Mouse (Mus musculus) heart, adult 2 months (tissue): Measurements from ENCODE around the gene Lima1. TPM values are rescaled to one million over a fixed set of nuclear protein-coding genes. Genes with fewer than 3 reads are reported as not detected.

ENCODE experiments used
- DNase-seq, 2 experiments: peaks; one replicate each; pipeline ENCODE4 v3.0.0; 2021
- H3K27ac ChIP-seq: fragments of 200-600 bp; 2 replicates; pipeline ENCODE4 v1.8.1; 2022
- H3K27me3 ChIP-seq: fragments of 200-500 bp; 2 replicates; pipeline ENCODE4 v1.6.1; 2012; ENCODE audit warnings: mild to moderate bottlenecking, low read length, inconsistent platforms, mixed read lengths; ENCODE audit not compliant: control insufficient read depth, insufficient read depth
- H3K36me3 ChIP-seq: fragments of 200-500 bp; 2 replicates; pipeline ENCODE4 v1.6.1; 2012; ENCODE audit warnings: low read length, inconsistent platforms; ENCODE audit not compliant: control insufficient read depth, insufficient read depth
- H3K4me1 ChIP-seq: fragments of 200-500 bp; 2 replicates; pipeline ENCODE4 v1.6.1; 2011; ENCODE audit warnings: low read length; ENCODE audit not compliant: control insufficient read depth, insufficient read depth
- H3K4me3 ChIP-seq: fragments of 200-600 bp; 2 replicates; pipeline ENCODE4 v1.8.1; 2022
- H3K79me2 ChIP-seq: fragments of 200-500 bp; replicated peaks from 2 replicates; pipeline ENCODE4 v1.6.1; 2012; ENCODE audit warnings: mild to moderate bottlenecking, inconsistent platforms, low read length, moderate library complexity, mixed read lengths; ENCODE audit not compliant: control insufficient read depth, insufficient read depth
- H3K9ac ChIP-seq: fragments of 200-500 bp; 2 replicates; pipeline ENCODE4 v1.6.1; 2012; ENCODE audit warnings: low read depth, mild to moderate bottlenecking, control low read depth, inconsistent platforms, low read length, mixed read lengths
- CTCF ChIP-seq: fragments of 200-600 bp; IDR thresholded peaks from 2 replicates; pipeline ENCODE4 v1.8.1; 2022; ENCODE audit warnings: antibody characterized with exemption, mild to moderate bottlenecking, moderate library complexity
- EP300 ChIP-seq: fragments of 200-500 bp; IDR thresholded peaks from 2 replicates; pipeline ENCODE4 v1.6.1; 2011; ENCODE audit warnings: low read depth, low read length, control low read depth; ENCODE audit not compliant: insufficient read depth
- POLR2A ChIP-seq: fragments of 200-500 bp; IDR thresholded peaks from 2 replicates; pipeline ENCODE4 v1.6.1; 2011; ENCODE audit warnings: mild to moderate bottlenecking, low read depth, low read length, control low read depth; ENCODE audit not compliant: insufficient read depth
- WGBS: fragments of 180-500 bp; shearing (Covaris S2); methylation state at CpG from one replicate; pipeline ENCODE4 v1.1.7; 2018; 5-methylcytosine and 5-hydroxymethylcytosine counted together
- intact Hi-C: fragments of 180-260 bp; cut with DNase I; formaldehyde crosslinking; loops from one replicate; pipeline ENCODE4 v1.15.1; 2025
- polyA plus RNA-seq: library from polyadenylated mRNA; depleted of rRNA; stranded (reverse); fragments of >200 nt; gene quantifications from 2 replicates; pipeline ENCODE4 v1.2.3, GENCODE M21; 2012
- total RNA-seq, 2 experiments: library from RNA; stranded (reverse); gene quantifications; 2 replicates each; pipeline ENCODE4 v1.2.3; 2021

Gene Lima1
- total and polyA plus RNA-seq, 3 experiments, result 8.8 to 16.7 (median 15.7) TPM

DNA sequence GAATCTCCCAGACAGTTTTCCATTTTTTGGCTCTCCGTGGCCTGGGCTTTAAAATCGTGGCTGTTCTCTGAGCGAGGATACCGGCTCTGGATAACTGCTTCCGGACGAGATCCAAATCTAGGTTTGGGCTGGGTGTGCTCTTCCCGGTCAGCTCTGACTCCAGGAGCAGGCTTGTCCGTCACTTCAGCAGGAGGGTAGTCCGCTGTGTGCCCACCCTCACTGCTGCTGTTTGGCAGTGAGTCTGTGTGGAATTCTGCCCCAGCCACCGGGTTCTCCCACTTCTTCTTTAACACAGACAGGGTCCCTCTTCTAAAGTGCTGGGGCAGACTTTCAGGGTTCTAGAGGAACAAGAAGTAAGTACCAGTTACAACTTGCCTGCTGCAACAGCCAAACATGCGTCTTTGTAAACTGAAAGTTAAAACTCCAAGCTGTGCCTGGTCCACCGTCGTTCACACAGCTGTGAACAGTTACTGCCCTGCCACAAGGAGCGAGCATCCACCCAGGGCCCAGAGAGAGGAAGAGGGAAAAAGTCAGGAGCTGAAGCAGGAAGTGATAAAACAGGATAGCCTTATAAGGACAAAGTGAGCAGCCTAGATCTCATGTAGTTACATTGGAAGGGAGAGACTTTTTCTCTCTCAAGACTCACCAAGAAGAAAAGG is 55.5 kb downstream of the Lima1 start:
- Histone ChIP-seq H3K27ac (peak overlapping the region; percentile 94), H3K79me2 (peaks cover 10% of the 10 kb centered on the region), H3K9ac (peak overlapping the region; percentile 87), H3K4me1 (peaks cover 5% of the 10 kb centered on the region), H3K4me3 (peak overlapping the region; percentile 61), H3K27me3 (no peaks in the 10 kb centered on the region), H3K36me3 (peaks cover 7% of the 10 kb centered on the region; the same call in 1 of the 2 replicates)
- intact Hi-C loops, result no loop called here
- peak; percentile 77 to 78 for DNase-seq
- 5% methylated on average over 14 of the region's 14 CpGs for WGBS
- peak; percentile 96 for TF ChIP-seq POLR2A
- TF ChIP-seq CTCF, result peak; percentile 27
- TF ChIP-seq EP300, result 0 out of 2 replicates have a peak, but pooled peaks have one; percentile 57

DNA sequence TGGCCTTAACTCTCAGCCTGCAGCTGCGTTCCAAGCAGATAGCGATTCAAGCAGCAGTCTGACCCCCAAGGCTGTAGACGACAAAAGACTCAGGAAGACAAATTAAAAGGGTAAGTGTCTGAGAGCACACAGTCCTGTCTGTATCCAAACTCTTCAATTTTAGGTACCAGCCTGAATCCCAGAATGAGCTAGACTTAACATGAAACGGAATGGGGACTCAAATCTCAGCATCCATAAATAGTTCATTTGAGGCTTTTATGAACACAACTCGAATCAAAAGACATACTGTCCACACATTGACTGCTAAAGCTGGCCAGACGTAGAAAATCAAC is 56.2 kb downstream of the Lima1 start:
- intact Hi-C loops, result no loop called here
- peak overlapping the region; percentile 61 for H3K4me3 ChIP-seq
- WGBS, result 13% methylated on average over 6 of the region's 6 CpGs
- H3K79me2 ChIP-seq, result peaks cover 10% of the 10 kb centered on the region
- DNase-seq, result no peak
- H3K9ac ChIP-seq, result peak overlapping the region; percentile 87
- peak overlapping the region; percentile 94 for H3K27ac ChIP-seq
- TF ChIP-seq CTCF (no peak), EP300 (no peak), POLR2A (no peak)
- H3K36me3 ChIP-seq, result peaks cover 7% of the 10 kb centered on the region; the same call in 1 of the 2 replicates
- H3K4me1 ChIP-seq, result peaks cover 5% of the 10 kb centered on the region
- H3K27me3 ChIP-seq, result no peaks in the 10 kb centered on the region

DNA sequence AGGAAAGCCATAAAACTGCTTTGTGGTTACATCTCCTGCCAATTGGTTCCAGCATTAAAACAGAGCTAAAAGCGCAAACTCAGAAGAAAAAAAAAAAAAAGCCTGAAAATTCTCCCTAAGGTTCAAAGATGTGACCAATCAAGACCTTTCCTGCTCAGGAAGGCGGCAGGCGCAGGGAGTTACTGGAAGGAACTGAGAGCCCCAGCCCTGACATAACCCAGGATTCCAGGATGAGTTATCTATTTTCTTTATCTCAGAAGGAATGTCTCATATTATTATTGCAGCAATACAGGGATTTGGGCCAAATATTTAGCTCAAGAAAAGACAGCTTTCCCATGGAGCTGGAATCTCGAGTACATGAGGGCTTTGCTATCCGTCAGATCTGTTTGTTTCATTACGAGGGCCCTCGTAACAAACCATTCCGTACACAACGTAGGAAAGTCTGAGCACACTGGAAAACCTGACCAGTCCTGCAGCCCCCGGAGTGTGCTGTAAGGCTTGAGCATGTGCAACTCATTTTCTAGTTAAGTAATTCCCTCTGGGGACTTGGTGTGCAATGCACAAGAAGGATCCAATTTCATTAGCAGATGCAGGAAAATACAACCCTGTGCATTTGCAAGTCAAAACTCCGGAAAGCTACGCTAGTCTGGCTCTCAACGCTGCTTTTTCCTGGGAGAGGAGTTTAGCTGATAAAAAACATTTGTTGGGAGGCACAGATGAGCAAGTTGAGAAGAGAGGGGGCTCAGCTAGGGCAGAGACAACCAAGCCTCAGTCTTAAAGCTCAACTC is 56.7 kb downstream of the Lima1 start:
- Histone ChIP-seq H3K9ac (peak overlapping the region; percentile 87), H3K36me3 (peaks cover 7% of the 10 kb centered on the region; the same call in 1 of the 2 replicates), H3K79me2 (peaks cover 10% of the 10 kb centered on the region), H3K4me3 (peak overlapping the region; percentile 61), H3K4me1 (peaks cover 5% of the 10 kb centered on the region), H3K27ac (peak overlapping the region; percentile 94), H3K27me3 (no peaks in the 10 kb centered on the region)
- 16% methylated on average over 13 of the region's 13 CpGs for WGBS
- peak; percentile 66 to 71 for DNase-seq
- TF ChIP-seq EP300 (peak; percentile 82), POLR2A (no peak; the same call in 1 of the 2 replicates), CTCF (no peak)
- intact Hi-C loops, result no loop called here

- Histone ChIP-seq H3K27me3 (no peaks in the 10 kb centered on the region), H3K4me1 (peaks cover 6% of the 10 kb centered on the region), H3K4me3 (peak overlapping the region; percentile 61), H3K36me3 (peaks cover 7% of the 10 kb centered on the region; the same call in 1 of the 2 replicates), H3K27ac (peak overlapping the region; percentile 94), H3K9ac (peak overlapping the region; percentile 49), H3K79me2 (peaks cover 10% of the 10 kb centered on the region)
- TF ChIP-seq POLR2A (no peak), EP300 (no peak), CTCF (no peak)
- intact Hi-C loops, result no loop called here
- WGBS, result 31% methylated on average over 8 of the region's 8 CpGs
- no peak for DNase-seq
These were observed 57.7 kb downstream of the Lima1 start for GRCm38 (mm10) chr15:99817343-99818235.

DNA sequence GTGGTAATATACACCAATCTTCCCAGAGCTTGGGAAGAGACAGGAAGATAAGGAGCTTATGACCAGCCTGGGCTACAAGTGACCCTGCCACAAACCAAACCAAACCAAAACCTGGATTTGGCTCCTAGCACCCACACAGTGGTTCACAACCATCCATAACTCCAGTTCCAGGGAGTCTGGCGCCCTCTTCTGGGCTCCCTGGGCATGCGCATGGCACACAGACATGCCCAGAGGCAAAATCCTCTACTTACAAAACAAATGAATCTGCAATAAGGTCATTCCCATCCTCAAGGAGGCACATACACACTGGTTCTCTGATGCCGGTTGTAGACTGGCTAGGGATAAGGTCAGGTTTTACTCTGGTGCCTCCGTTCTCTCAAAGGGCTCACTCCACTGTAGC is 59.3 kb downstream of the Lima1 start:
- H3K9ac ChIP-seq, result no peak overlapping the region
- H3K27me3 ChIP-seq, result no peaks in the 10 kb centered on the region
- H3K4me3 ChIP-seq, result no peak overlapping the region
- H3K36me3 ChIP-seq, result peaks cover 7% of the 10 kb centered on the region
- 97% methylated on average over 4 of the region's 4 CpGs for WGBS
- intact Hi-C loops, result no loop called here
- no peak for DNase-seq
- no peak overlapping the region for H3K27ac ChIP-seq
- peaks cover 10% of the 10 kb centered on the region for H3K4me1 ChIP-seq
- peaks cover 13% of the 10 kb centered on the region for H3K79me2 ChIP-seq
- TF ChIP-seq EP300 (no peak), CTCF (peak; percentile 54), POLR2A (no peak)
